Mouse (Mus musculus) pancreas, adult 10 weeks (tissue): Measurements from ENCODE around the gene Nags. TPM values are rescaled to one million over a fixed set of nuclear protein-coding genes. Genes with fewer than 3 reads are reported as not detected.

ENCODE experiments used
- polyA plus RNA-seq: library from polyadenylated mRNA; stranded (reverse); fragments of 350-450 nt; fragmentation: Illumina TruSeq; extraction: RNeasy Lipid Tissue Mini Kit (QIAGEN cat#74804); gene quantifications from one replicate; pipeline ENCODE4 v1.2.3, GENCODE M21; 2015; ENCODE audit warnings: low read depth, low replicate concordance; ENCODE audit not compliant: insufficient read depth

Gene Nags
- 0.54 TPM for polyA plus RNA-seq

GRCm38 (mm10) chr11:102145471-102146001 is at the start of gene Nags:
Gene Nags (plus strand): TSS chr11:102145513.

GRCm38 (mm10) chr11:102101219-102101618 is 44.1 kb upstream of the Nags start, which contains the start of gene Ppy:
Gene Ppy (minus strand): TSS chr11:102101319.

GRCm38 (mm10) chr11:102107732-102108131 is 37.6 kb upstream of the Nags start, which contains the start of gene Pyy:
Gene Pyy (minus strand): TSS chr11:102107832.

GRCm38 (mm10) chr11:102156039-102156785 is 10.9 kb downstream of the Nags start, which contains the start of gene Tmem101:
Gene Tmem101 (minus strand): TSS chr11:102156404.

GRCm38 (mm10) chr11:102184646-102185495 is 39.6 kb downstream of the Nags start, which contains the start of gene Lsm12:
Gene Lsm12 (minus strand): TSS chr11:102185296.

GRCm38 (mm10) chr11:102189461-102190436 is 44.4 kb downstream of the Nags start, which contains the start of gene G6pc3:
Gene G6pc3 (plus strand): TSS chr11:102189620.

Other genes with a start within 250 kb of the Nags start
- not detected for gene Sost, start 178.5 kb upstream of the Nags start, polyA plus RNA-seq
- gene Cfap97d1, start 161.2 kb upstream of the Nags start, polyA plus RNA-seq = not detected
- gene Dusp3, start 158.5 kb upstream of the Nags start, polyA plus RNA-seq = 14.7 TPM
- gene Mpp3, start 117.1 kb upstream of the Nags start, polyA plus RNA-seq = 1.8 TPM
- gene Cd300lg, start 104.0 kb upstream of the Nags start, polyA plus RNA-seq = 30.6 TPM
- gene Mpp2, start 57.0 kb upstream of the Nags start, polyA plus RNA-seq = 3.7 TPM
- 164 TPM for gene Ppy, start 44.2 kb upstream of the Nags start, polyA plus RNA-seq
- gene Pyy, start 37.7 kb upstream of the Nags start, polyA plus RNA-seq = 196 TPM
- 4.6 TPM for gene Tmem101, start 10.9 kb downstream of the Nags start, polyA plus RNA-seq
- 7.2 TPM for gene Lsm12, start 39.8 kb downstream of the Nags start, polyA plus RNA-seq
- 15.2 TPM for gene G6pc3, start 44.1 kb downstream of the Nags start, polyA plus RNA-seq
- gene Hdac5, start 84.7 kb downstream of the Nags start, polyA plus RNA-seq = 28.4 TPM
- not detected for gene BC030867, start 103.4 kb downstream of the Nags start, polyA plus RNA-seq
- 1.0 TPM for gene Asb16, start 123.2 kb downstream of the Nags start, polyA plus RNA-seq
- gene Tmub2, start 139.4 kb downstream of the Nags start, polyA plus RNA-seq = 12.1 TPM
- gene Atxn7l3, start 151.1 kb downstream of the Nags start, polyA plus RNA-seq = 8.1 TPM
- gene Ubtf, start 174.2 kb downstream of the Nags start, polyA plus RNA-seq = 18.2 TPM
- not detected for gene Slc4a1, start 220.7 kb downstream of the Nags start, polyA plus RNA-seq
- gene Rundc3a, start 247.9 kb downstream of the Nags start, polyA plus RNA-seq = 8.0 TPM